ENCODE assay signal across 30 mouse cellular contexts in genomic region chr11:65104076-65104475, GRCm38 (mm10). TPM values are rescaled to one million over a fixed set of nuclear protein-coding genes. Genes with fewer than 3 reads are reported as not detected.
A peak's percentile ranks its signal among the peaks of the same experiment; 100 is the strongest.
DNase-seq lines count a peak whose midpoint lies in the region; ATAC-seq lines count a peak whose summit lies in the region.
"Had no signal": no experiment of that assay in that cellular context is flagged by ENCODE, and none has a peak within 500 bp of the region (broad histone marks: within the 10 kb centered on the region; RNA-seq: fewer than 3 reads in every experiment).

No protein-coding gene starts in this region.

- no peak overlapping the region for H3K27ac ChIP-seq in forebrain, embryonic 16.5 days (ENCODE audit: low read length)
- H3K27ac ChIP-seq: embryonic facial prominence, embryonic 12.5 days; forebrain, embryonic 12.5 days; gastrocnemius, adult 2 months; hindbrain, embryonic 13.5 days; kidney, postnatal 0 days; limb, embryonic 10.5 days; liver, embryonic 15.5 days; macrophage; neural tube, embryonic 13.5 days had no signal

- peaks cover 4% of the 10 kb centered on the region; the same call in 1 of the 2 replicates for H3K4me1 ChIP-seq in forebrain, embryonic 16.5 days (replicated peaks; ENCODE audit: control insufficient read depth, insufficient read depth, low read length)
- H3K4me1 ChIP-seq: embryonic facial prominence, embryonic 12.5 days; liver, embryonic 15.5 days had no signal

- no peak for ATAC-seq in forebrain, embryonic 16.5 days
- ATAC-seq: inflammation-experienced regulatory T-cells, adult 6 months; midbrain, embryonic 16.5 days had no signal

- DNase-seq in heart, adult 9 months (ENCODE audit: low spot score in 2 of 2): peak; percentile 21 to 29
- no peak for DNase-seq in heart, postnatal 14 days
- DNase-seq in cerebellum, adult 11-12 months: peak; percentile 90
- peak; percentile 76 for DNase-seq in cerebellum, adult 8-10 months
- DNase-seq in cerebellum, postnatal 36 days: peak; percentile 77 to 78
- DNase-seq in lung, postnatal 25 days (ENCODE audit: low spot score): no peak
- DNase-seq: adrenal gland, adult 2 months; gastrocnemius, adult 2 months; kidney, adult 2 months; liver; retina, postnatal 1 day; right cerebral cortex, postnatal 25 days; spleen, adult 18-20 months; thymus, postnatal 14 days had no signal

- no peak overlapping the region for H3K9ac ChIP-seq in forebrain, embryonic 16.5 days (replicated peaks; ENCODE audit: low read depth, low read length)
- H3K9ac ChIP-seq: embryonic facial prominence, embryonic 12.5 days; forebrain, embryonic 12.5 days; hindbrain, embryonic 13.5 days; liver, embryonic 15.5 days; neural tube, embryonic 13.5 days had no signal

- no peak overlapping the region for H3K4me3 ChIP-seq in forebrain, embryonic 16.5 days (replicated peaks; ENCODE audit: low read length)
- H3K4me3 ChIP-seq: embryonic facial prominence, embryonic 12.5 days; forebrain, embryonic 12.5 days; gastrocnemius, adult 2 months; hindbrain, embryonic 13.5 days; limb, embryonic 10.5 days; liver, embryonic 15.5 days; myocyte; neural tube, embryonic 13.5 days had no signal

- no peaks in the 10 kb centered on the region for H3K9me3 ChIP-seq in forebrain, embryonic 16.5 days (ENCODE audit: control insufficient read depth, low read length)
- H3K9me3 ChIP-seq: embryonic facial prominence, embryonic 12.5 days; forebrain, embryonic 12.5 days; hindbrain, embryonic 13.5 days; limb, embryonic 10.5 days; liver, embryonic 15.5 days; neural tube, embryonic 13.5 days had no signal

- WGBS in forebrain, embryonic 16.5 days: 93% methylated on average over 3 of the region's 3 CpGs

- intact Hi-C loops in heart, postnatal 14 days (cut with DNase I): no loop called here

- no peaks in the 10 kb centered on the region for H3K36me3 ChIP-seq in forebrain, embryonic 16.5 days (ENCODE audit: control insufficient read depth, insufficient read depth)
- H3K36me3 ChIP-seq: embryonic facial prominence, embryonic 12.5 days; forebrain, embryonic 12.5 days; hindbrain, embryonic 13.5 days; limb, embryonic 10.5 days; liver, embryonic 15.5 days; neural tube, embryonic 13.5 days had no signal

- no peak overlapping the region for H3K4me2 ChIP-seq in forebrain, embryonic 16.5 days (ENCODE audit: low read length)
- H3K4me2 ChIP-seq: embryonic facial prominence, embryonic 12.5 days; forebrain, embryonic 12.5 days; hindbrain, embryonic 13.5 days; liver, embryonic 15.5 days; neural tube, embryonic 13.5 days had no signal

- H3K27me3 ChIP-seq in forebrain, embryonic 16.5 days (replicated peaks; ENCODE audit: control insufficient read depth, insufficient read depth, low read length): no peaks in the 10 kb centered on the region
- H3K27me3 ChIP-seq: embryonic facial prominence, embryonic 12.5 days; forebrain, embryonic 12.5 days; hindbrain, embryonic 13.5 days; liver, embryonic 15.5 days; neural tube, embryonic 13.5 days had no signal

RNA-seq across cellular contexts. Expression of gene 1700086D15Rik, which starts 55.6 kb away (rescaled TPM):
- total RNA-seq in heart, postnatal 14 days (2021): under 1 TPM; 0.27 to 0.60 TPM
- not detected in 2 replicates for polyA plus RNA-seq in forebrain, embryonic 16.5 days (2015; fragmentation: Nextera tagmentation; extraction: Ambion mirVana)
- total RNA-seq: adrenal gland, adult 2 months; MEL had no signal
- polyA plus RNA-seq: adrenal gland, adult 2 months; C2C12; embryonic facial prominence, embryonic 12.5 days; gonadal fat pad, adult 2 months; hindbrain, embryonic 13.5 days; inflammation-experienced regulatory T-cells, adult 6 months; kidney, postnatal 0 days; large intestine, adult 2 months; limb, embryonic 10.5 days; liver, embryonic 15.5 days; macrophage; midbrain, embryonic 16.5 days; myocyte; neural tube, embryonic 13.5 days had no signal

RNA-seq across cellular contexts. Expression of gene Arhgap44, which starts 58.7 kb away (rescaled TPM):
- total RNA-seq in heart, postnatal 14 days (2021): 10 to 100 TPM; 16.7 to 18.9 TPM
- polyA plus RNA-seq in forebrain, embryonic 16.5 days (2015; fragmentation: Nextera tagmentation; extraction: Ambion mirVana): 11.1 and 12.4 TPM in 2 replicates
- total RNA-seq: MEL had no signal
- polyA plus RNA-seq: macrophage had no signal

Comparison
In these comparisons a context has a peak if more than half of its experiments do, and no peak if none do; other contexts are left out.
1. DNase-seq: peak in heart, adult 9 months (2 of 2), cerebellum, adult 11-12 months (single experiment), cerebellum, adult 8-10 months (single experiment) and cerebellum, postnatal 36 days (2 of 2); none in heart, postnatal 14 days (0 of 2) and lung, postnatal 25 days (single experiment).